Mouse (Mus musculus) forebrain, embryonic 11.5 days (tissue): Measurements from ENCODE around the gene Lce1k. TPM values are rescaled to one million over a fixed set of nuclear protein-coding genes. Genes with fewer than 3 reads are reported as not detected.
"Not testable (repeated sequence)": the region's sequence is repeated elsewhere in the genome, so short reads cannot be mapped to it uniquely, and the experiment has no call there.

Source experiments
- ATAC-seq: fragments of 200-750 bp; cut with Nextera tagmentation; replicated peaks from 2 replicates; pipeline ENCODE4 v1.8.0; 2017; ENCODE audit warnings: moderate TSS enrichment; ENCODE audit not compliant: low FRiP score
- DNase-seq: peaks from one replicate; pipeline ENCODE4 v3.0.0-alpha.2; 2017; ENCODE audit warnings: low spot score
- H3K27ac ChIP-seq: fragments of 300-500 bp; sonication (generic); 2 replicates; pipeline ENCODE4 v1.5.1; 2014; ENCODE audit warnings: low read depth, low read length
- H3K27me3 ChIP-seq: fragments of 300-500 bp; sonication (generic); 2 replicates; pipeline ENCODE4 v1.6.1; 2014; ENCODE audit warnings: mild to moderate bottlenecking, low read length, mixed read lengths; ENCODE audit not compliant: control insufficient read depth, insufficient read depth
- H3K36me3 ChIP-seq: fragments of 300-500 bp; sonication (generic); 2 replicates; pipeline ENCODE4 v1.6.1; 2014; ENCODE audit warnings: mild to moderate bottlenecking, low read length, moderate library complexity, mixed read lengths; ENCODE audit not compliant: control insufficient read depth, insufficient read depth
- H3K4me1 ChIP-seq: fragments of 300-500 bp; sonication (generic); replicated peaks from 2 replicates; pipeline ENCODE4 v1.6.1; 2014; ENCODE audit warnings: low read length, mixed read lengths; ENCODE audit not compliant: control insufficient read depth, insufficient read depth
- H3K4me2 ChIP-seq: fragments of 300-500 bp; sonication (generic); 2 replicates; pipeline ENCODE4 v1.6.1; 2014; ENCODE audit warnings: low read depth, mild to moderate bottlenecking, low read length, moderate library complexity, mixed read lengths; ENCODE audit not compliant: severe bottlenecking
- H3K4me3 ChIP-seq: fragments of 300-500 bp; sonication (generic); 2 replicates; pipeline ENCODE4 v1.5.1; 2014; ENCODE audit warnings: low read depth, low read length
- H3K9ac ChIP-seq: fragments of 300-500 bp; sonication (generic); 2 replicates; pipeline ENCODE4 v1.6.1; 2014; ENCODE audit warnings: low read length
- H3K9me3 ChIP-seq: fragments of 300-500 bp; sonication (generic); 2 replicates; pipeline ENCODE4 v1.6.1; 2016; ENCODE audit warnings: low read length, mixed read lengths; ENCODE audit not compliant: control insufficient read depth
- WGBS: fragments of 180-500 bp; shearing (Covaris S2); extraction: QIAGEN DNeasy Blood & Tissue Kit; methylation state at CpG from one replicate; pipeline ENCODE4 v1.1.7; 2014; 5-methylcytosine and 5-hydroxymethylcytosine counted together
- polyA plus RNA-seq: library from polyadenylated mRNA; unstranded; fragments of >200 nt; fragmentation: Nextera tagmentation; extraction: Ambion mirVana; gene quantifications from 2 replicates; pipeline ENCODE4 v1.2.1, GENCODE M21; 2014

Lce1k gene
- polyA plus RNA-seq, result not detected in 2 replicates

DNA sequence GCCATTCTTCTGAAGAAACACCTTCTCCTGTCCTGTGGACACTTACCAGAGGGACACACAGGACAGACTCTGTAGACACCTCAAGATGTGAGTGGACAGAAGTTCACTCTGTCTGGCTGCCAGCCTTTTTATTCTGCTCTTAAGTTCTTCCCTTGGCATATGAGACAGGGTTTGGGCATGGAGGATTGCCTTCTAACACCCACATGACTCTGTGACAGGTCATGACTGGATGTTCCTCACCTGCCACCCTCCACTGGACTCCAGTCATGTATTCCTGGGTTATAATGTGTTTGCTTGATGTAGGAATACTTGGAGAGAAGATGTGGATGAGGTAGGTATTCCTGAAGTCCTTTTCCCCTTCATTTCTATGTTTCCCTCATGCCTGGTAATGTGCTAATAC lies at the start of gene Lce1k:
Gene Lce1k, minus strand, starts transcription at position 101 of the 400 bp plus-strand sequence.
- no peak for DNase-seq
- H3K4me3 ChIP-seq, result no peak within 1 kb of the TSS
- H3K9ac ChIP-seq, result no peak within 1 kb of the TSS
- ATAC-seq, result no peak
- no peaks in the 10 kb centered on the region for H3K27me3 ChIP-seq
- H3K4me1 ChIP-seq, result no peaks in the 10 kb centered on the region
- H3K4me2 ChIP-seq, result no peak within 1 kb of the TSS
- no peaks in the 10 kb centered on the region for H3K36me3 ChIP-seq
- no peak within 1 kb of the TSS for H3K27ac ChIP-seq
- no peaks in the 10 kb centered on the region for H3K9me3 ChIP-seq

GRCm38 (mm10) chr3:92851186-92851585 lies 43.5 kb upstream of the Lce1k start, which contains the start of gene Lce1l:
Lce1l (minus strand) TSS chr3:92851286.
- H3K4me2 ChIP-seq, result no peak within 1 kb of the TSS
- H3K9me3 ChIP-seq, result no peaks in the 10 kb centered on the region
- no peaks in the 10 kb centered on the region for H3K27me3 ChIP-seq
- no peaks in the 10 kb centered on the region for H3K36me3 ChIP-seq
- no peak for DNase-seq
- no peak within 1 kb of the TSS for H3K4me3 ChIP-seq
- 87% methylated on average over 3 of the region's 3 CpGs for WGBS
- no peak within 1 kb of the TSS for H3K27ac ChIP-seq
- H3K4me1 ChIP-seq, result no peaks in the 10 kb centered on the region
- H3K9ac ChIP-seq, result no peak within 1 kb of the TSS
- ATAC-seq, result no peak

- Histone ChIP-seq H3K27me3 (no peaks in the 10 kb centered on the region), H3K4me1 (no peaks in the 10 kb centered on the region), H3K9ac (no peak within 1 kb of the TSS), H3K4me2 (no peak within 1 kb of the TSS), H3K27ac (no peak within 1 kb of the TSS), H3K36me3 (no peaks in the 10 kb centered on the region), H3K4me3 (no peak within 1 kb of the TSS), H3K9me3 (no peaks in the 10 kb centered on the region)
- no peak for DNase-seq
- 59% methylated on average over 1 of the region's 1 CpGs for WGBS
- ATAC-seq, result no peak
These were observed 19.4 kb upstream of the Lce1k start, which contains the start of gene Kprp for GRCm38 (mm10) chr3:92827108-92827507. Kprp (minus strand) TSS chr3:92827247.

DNA sequence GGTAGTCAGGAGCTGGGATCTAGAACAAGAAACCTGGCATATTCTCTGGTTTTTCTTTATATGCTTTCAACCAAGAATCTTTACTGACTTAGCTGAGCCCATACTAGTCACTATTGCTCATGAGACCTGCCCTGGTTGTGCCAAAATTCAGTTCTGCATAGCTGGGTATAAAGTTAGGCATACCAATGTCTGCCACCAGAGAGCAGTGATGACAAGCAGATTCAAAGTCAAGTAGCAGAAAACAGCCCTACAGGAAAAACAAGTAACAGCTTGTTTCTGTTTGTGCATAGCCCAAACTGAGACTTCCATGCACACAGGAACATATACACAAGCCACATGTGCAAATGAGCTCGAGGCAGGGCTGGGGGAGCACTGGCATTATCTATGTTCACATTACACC lies 18.1 kb upstream of the Lce1k start:
- WGBS, result 43% methylated on average over 1 of the region's 1 CpGs
- ATAC-seq (no peak), DNase-seq (no peak)
- Histone ChIP-seq H3K27ac (no peak overlapping the region), H3K4me2 (no peak overlapping the region), H3K36me3 (no peaks in the 10 kb centered on the region), H3K4me3 (no peak overlapping the region), H3K9me3 (no peaks in the 10 kb centered on the region), H3K9ac (no peak overlapping the region), H3K4me1 (no peaks in the 10 kb centered on the region), H3K27me3 (no peaks in the 10 kb centered on the region)

GRCm38 (mm10) chr3:92816036-92816435 lies 8.3 kb upstream of the Lce1k start:
- not testable (repeated sequence) for H3K27me3 ChIP-seq, H3K4me2 ChIP-seq, DNase-seq, ATAC-seq, H3K4me3 ChIP-seq, H3K9me3 ChIP-seq, H3K9ac ChIP-seq, H3K4me1 ChIP-seq, H3K36me3 ChIP-seq, H3K27ac ChIP-seq
- 96% methylated on average over 2 of the region's 2 CpGs for WGBS

- no peak for DNase-seq
- Histone ChIP-seq H3K36me3 (no peaks in the 10 kb centered on the region), H3K4me2 (no peak overlapping the region), H3K4me3 (no peak overlapping the region), H3K9ac (no peak overlapping the region), H3K27me3 (no peaks in the 10 kb centered on the region), H3K4me1 (no peaks in the 10 kb centered on the region), H3K27ac (no peak overlapping the region), H3K9me3 (no peaks in the 10 kb centered on the region)
- no peak for ATAC-seq
- 91% methylated on average over 3 of the region's 3 CpGs for WGBS
These were observed 7.9 kb upstream of the Lce1k start for GRCm38 (mm10) chr3:92815581-92815980.

DNA sequence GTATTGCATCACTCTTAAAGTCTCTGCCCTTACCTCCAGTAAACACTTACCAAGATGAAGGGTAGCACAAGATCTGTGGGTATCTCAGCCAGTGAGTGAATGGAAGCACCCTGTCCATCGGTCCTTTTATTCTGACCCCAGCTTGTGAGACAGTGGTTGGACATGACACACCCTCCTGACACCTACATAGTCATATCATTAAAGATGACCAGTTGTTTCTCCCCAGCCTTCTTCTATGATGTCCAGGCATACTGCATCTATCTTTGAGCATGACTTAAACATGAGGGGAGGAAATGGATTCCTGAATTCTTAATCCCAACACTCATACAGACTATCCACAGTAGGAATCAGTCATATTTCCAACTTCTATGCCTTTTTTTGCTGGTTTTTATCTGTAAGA lies 17.3 kb downstream of the Lce1k start, which contains the start of gene Lce1j:
Gene Lce1j, minus strand, starts transcription at position 101 of the 400 bp plus-strand sequence.
- WGBS, result 81% methylated on average over 1 of the region's 1 CpGs
- no peaks in the 10 kb centered on the region for H3K4me1 ChIP-seq
- no peaks in the 10 kb centered on the region for H3K36me3 ChIP-seq
- no peak for DNase-seq
- H3K9ac ChIP-seq, result no peak within 1 kb of the TSS
- no peaks in the 10 kb centered on the region for H3K27me3 ChIP-seq
- no peak for ATAC-seq
- no peaks in the 10 kb centered on the region for H3K9me3 ChIP-seq
- H3K4me3 ChIP-seq, result no peak within 1 kb of the TSS
- no peak within 1 kb of the TSS for H3K4me2 ChIP-seq
- no peak within 1 kb of the TSS for H3K27ac ChIP-seq

GRCm38 (mm10) chr3:92778799-92779198 lies 28.9 kb downstream of the Lce1k start, which contains the start of gene Lce1i:
Lce1i (minus strand) TSS chr3:92778899.
- Histone ChIP-seq H3K9ac (no peak within 1 kb of the TSS), H3K36me3 (no peaks in the 10 kb centered on the region), H3K4me3 (no peak within 1 kb of the TSS), H3K4me1 (no peaks in the 10 kb centered on the region), H3K9me3 (no peaks in the 10 kb centered on the region), H3K27me3 (no peaks in the 10 kb centered on the region), H3K4me2 (no peak within 1 kb of the TSS), H3K27ac (no peak within 1 kb of the TSS)
- ATAC-seq (no peak), DNase-seq (no peak)
- 94% methylated on average over 1 of the region's 1 CpGs for WGBS

DNA sequence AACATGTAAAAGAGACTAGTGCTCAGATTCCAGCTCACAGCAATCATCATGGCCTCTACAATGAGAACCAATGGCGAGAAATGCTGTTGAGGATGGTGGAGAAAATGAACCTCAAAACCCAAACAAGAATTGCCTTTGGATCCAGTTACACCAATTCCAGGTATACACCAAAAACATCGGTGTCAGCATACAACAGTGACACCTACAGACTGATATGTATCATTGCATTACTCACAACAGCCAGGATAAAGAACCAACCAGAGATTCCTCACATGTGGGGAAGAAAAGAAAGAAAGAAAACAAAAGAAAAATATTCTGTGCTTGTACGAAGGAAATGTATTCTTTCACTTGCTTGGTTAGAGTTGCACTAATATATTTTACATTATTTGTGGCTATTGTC lies 36.1 kb downstream of the Lce1k start:
- DNase-seq, result no peak
- WGBS, result 23% methylated on average over 3 of the region's 3 CpGs

More for the DNA sequence above, 36.1 kb downstream of the Lce1k start:
- H3K4me3 ChIP-seq, result no peak overlapping the region
- H3K27ac ChIP-seq, result no peak overlapping the region
- no peaks in the 10 kb centered on the region for H3K36me3 ChIP-seq
- no peak overlapping the region for H3K4me2 ChIP-seq
- H3K27me3 ChIP-seq, result no peaks in the 10 kb centered on the region
- ATAC-seq, result no peak
- H3K9me3 ChIP-seq, result no peaks in the 10 kb centered on the region
- H3K4me1 ChIP-seq, result no peaks in the 10 kb centered on the region
- no peak overlapping the region for H3K9ac ChIP-seq
